ENCODE assay signal across 8 mouse cellular contexts in genomic region chr19:53040164-53041132, GRCm38 (mm10). TPM values are rescaled to one million over a fixed set of nuclear protein-coding genes. Genes with fewer than 3 reads are reported as not detected.
DNase-seq lines count a peak whose midpoint lies in the region; ATAC-seq and TF ChIP-seq lines count a peak whose summit lies in the region.

TSS of gene Xpnpep1 (minus strand) at chr19:53040214.

- no peak for ATAC-seq in kidney, embryonic 15.5 days (replicated peaks; ENCODE audit: low FRiP score)
- ATAC-seq in inflammation-experienced regulatory T-cells, adult 6 months = no peak
- no peak for ATAC-seq in liver, embryonic 14.5 days (ENCODE audit: insufficient read depth)

- no peaks in the 10 kb centered on the region for H3K27me3 ChIP-seq in kidney, embryonic 15.5 days
- no peaks in the 10 kb centered on the region for H3K27me3 ChIP-seq in liver, embryonic 14.5 days (ENCODE audit: control insufficient read depth, insufficient read depth, low read length)

- peak within 1 kb of the TSS; percentile 86 for H3K27ac ChIP-seq in kidney, embryonic 15.5 days
- H3K27ac ChIP-seq in liver, embryonic 14.5 days = peak within 1 kb of the TSS; percentile 9; the same call in 1 of the 2 replicates

- TF ChIP-seq CTCF in liver, embryonic 14.5 days (IDR thresholded peaks at IDR 0.05; ENCODE audit: low read depth) = no peak

- DNase-seq in kidney, adult 18-20 months = no peak
- DNase-seq in adrenal gland, postnatal 4 days (ENCODE audit: low spot score in 2 of 2) = no peak
- no peak for DNase-seq in gastrocnemius, postnatal 25 days
- no peak for DNase-seq in liver, embryonic 14.5 days (ENCODE audit: low read depth in 3 of 3, low spot score in 3 of 3)
- peak; percentile 21 to 29 for DNase-seq in natural killer cell, adult 2 months (ENCODE audit: low spot score in 2 of 2)
- no peak for DNase-seq in B cell, adult 2 months

- H3K4me1 ChIP-seq in kidney, embryonic 15.5 days = peaks cover 38% of the 10 kb centered on the region
- peaks cover 12 to 23% of the 10 kb centered on the region in 2 experiments for H3K4me1 ChIP-seq in liver, embryonic 14.5 days (replicated peaks; ENCODE audit: control insufficient read depth in 2 of 2, insufficient read depth in 2 of 2, low read length in 1 of 2)

- no peak for TF ChIP-seq EP300 in liver, embryonic 14.5 days (IDR thresholded peaks at IDR 0.05; ENCODE audit: low read depth)

- peaks cover 6% of the 10 kb centered on the region for H3K36me3 ChIP-seq in kidney, embryonic 15.5 days
- H3K36me3 ChIP-seq in liver, embryonic 14.5 days (replicated peaks; ENCODE audit: control insufficient read depth, insufficient read depth, low read depth) = no peaks in the 10 kb centered on the region

- peak within 1 kb of the TSS; percentile 87 for H3K4me3 ChIP-seq in kidney, embryonic 15.5 days (replicated peaks)
- H3K4me3 ChIP-seq in liver, embryonic 14.5 days (ENCODE audit: insufficient read depth in 1 of 2, low read depth in 2 of 2, low read length in 2 of 2) = peak within 1 kb of the TSS in 1 of 2 experiments; percentile 50; a peak in 3 of 4 replicates

- H3K4me2 ChIP-seq in kidney, embryonic 15.5 days = peak within 1 kb of the TSS; percentile 66
- H3K4me2 ChIP-seq in liver, embryonic 14.5 days (ENCODE audit: low read depth) = peak within 1 kb of the TSS; percentile 85

- WGBS in kidney, embryonic 15.5 days = 53% methylated on average over 23 of the region's 23 CpGs
- WGBS in liver, embryonic 14.5 days (ENCODE audit: insufficient replicate concordance) = 72% methylated on average over 23 of the region's 23 CpGs

- no peak within 1 kb of the TSS for H3K9ac ChIP-seq in kidney, embryonic 15.5 days
- H3K9ac ChIP-seq in liver, embryonic 14.5 days (replicated peaks) = no peak within 1 kb of the TSS

- no peaks in the 10 kb centered on the region for H3K9me3 ChIP-seq in kidney, embryonic 15.5 days (replicated peaks)
- no peaks in the 10 kb centered on the region for H3K9me3 ChIP-seq in liver, embryonic 14.5 days (ENCODE audit: control insufficient read depth, low read length)

RNA-seq across cellular contexts. Expression of gene Xpnpep1, which starts in this region (rescaled TPM):
- 148 and 168 TPM in 2 replicates for polyA plus RNA-seq in kidney, embryonic 15.5 days (2015; fragmentation: Nextera tagmentation; extraction: Ambion mirVana)
- 100 to 1,000 TPM; 112 to 117 TPM for total RNA-seq in adrenal gland, postnatal 4 days (2021)
- total RNA-seq in gastrocnemius, postnatal 25 days (2021) = 10 to 100 TPM; 52.6 to 57.3 TPM
- polyA plus RNA-seq in inflammation-experienced regulatory T-cells, adult 6 months (2017; shearing (Covaris generic)) = 10 to 100 TPM; 53.6 to 68.4 (median 60.5) TPM
- 47.4 and 51.9 TPM in 2 replicates for polyA plus RNA-seq in liver, embryonic 14.5 days (2012; rRNA removed)
- 93.9 and 95.1 TPM in 2 replicates for polyA plus RNA-seq in liver, embryonic 14.5 days (2014; fragmentation: Nextera tagmentation; extraction: Ambion mirVana)

Comparison
In these comparisons a context has a peak if more than half of its experiments do, and no peak if none do; other contexts are left out.
1. DNase-seq: peak in natural killer cell, adult 2 months (2 of 2); none in kidney, adult 18-20 months (single experiment), adrenal gland, postnatal 4 days (0 of 2), gastrocnemius, postnatal 25 days (single experiment), liver, embryonic 14.5 days (0 of 3) and B cell, adult 2 months (0 of 2).